Mouse (Mus musculus) monocyte, adult 5-6 weeks (primary cell): ENCODE measurements at regions not wholly inside any gene's neighbourhood (a gene's known extent, or its start where the extent isn't known, plus 50 kb on each side); places are given as distances from the start of the nearest gene placed in this dataset.

ENCODE experiments used
- ATAC-seq: fragments of 153-309, 156-312 bp; replicated peaks from 2 replicates; pipeline ENCODE4 v1.8.0; 2017; ENCODE audit warnings: mild to moderate bottlenecking; ENCODE audit not compliant: low TSS enrichment, insufficient number of reproducible peaks, severe bottlenecking, poor library complexity, low FRiP score

DNA sequence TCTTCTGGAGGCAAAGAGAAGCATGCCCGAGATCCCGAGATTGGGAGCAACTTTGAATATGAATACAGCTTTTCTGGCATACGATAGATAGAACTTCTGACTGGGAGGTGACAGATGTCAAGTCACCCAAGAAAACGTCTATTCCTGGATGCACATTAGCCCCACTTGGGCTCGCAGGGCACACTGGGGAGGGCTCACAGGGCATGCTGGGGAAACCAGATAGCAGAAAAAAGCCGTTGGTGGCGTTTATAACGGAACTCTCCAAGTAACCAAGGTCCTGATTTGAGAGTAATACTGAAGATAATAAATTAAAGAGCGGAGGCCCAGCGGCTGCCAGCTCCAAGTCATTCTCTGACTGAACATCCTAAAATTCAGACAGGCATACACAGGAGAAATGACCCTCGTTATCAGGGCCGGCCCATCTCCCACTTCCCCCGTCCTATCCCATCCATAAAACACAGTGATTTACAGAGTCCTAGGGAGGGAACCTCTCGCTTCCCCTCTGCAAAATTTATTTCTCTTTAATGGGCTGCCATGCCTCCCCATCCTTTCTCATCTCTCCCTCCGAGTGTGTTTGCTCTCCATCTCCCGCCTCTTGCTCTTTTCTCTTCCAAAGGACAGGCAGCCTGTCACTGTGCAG is 325.3 kb downstream of the Sox9 start:
- no peak for ATAC-seq

DNA sequence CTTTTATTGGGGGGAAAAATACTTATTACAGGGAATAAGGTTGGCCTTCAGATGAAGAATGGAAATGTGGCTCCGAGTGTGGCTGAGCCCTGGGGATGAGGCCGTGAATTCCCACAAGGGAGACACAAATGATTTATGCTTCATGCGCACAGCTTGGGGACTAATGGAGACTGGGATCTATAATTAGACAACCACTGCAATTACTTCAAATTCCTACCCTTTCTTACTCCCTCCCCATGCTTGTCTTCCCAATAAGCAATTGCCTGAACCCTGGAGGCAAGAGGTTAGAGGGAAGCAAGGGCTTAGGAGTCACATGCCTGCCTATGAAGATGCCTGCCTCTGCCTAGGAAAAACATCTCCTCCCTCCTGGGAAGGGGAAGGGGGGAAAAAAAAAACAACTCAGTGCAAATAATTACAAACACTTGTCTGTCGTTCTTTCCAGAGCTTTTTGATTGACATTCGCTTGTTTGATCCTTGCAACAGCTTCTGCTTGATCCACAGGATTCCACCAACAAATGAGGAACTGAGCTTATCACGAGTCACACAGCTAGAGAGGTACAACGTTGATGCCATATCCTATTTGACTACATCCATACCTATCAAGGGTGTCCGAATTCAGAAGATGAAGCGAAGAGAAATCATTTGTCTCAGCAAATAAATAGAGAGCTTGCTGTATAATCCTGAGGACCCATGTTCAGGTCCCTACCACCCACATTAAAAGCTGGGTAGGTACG is 326.1 kb downstream of the Sox9 start:
- ATAC-seq, result no peak

DNA sequence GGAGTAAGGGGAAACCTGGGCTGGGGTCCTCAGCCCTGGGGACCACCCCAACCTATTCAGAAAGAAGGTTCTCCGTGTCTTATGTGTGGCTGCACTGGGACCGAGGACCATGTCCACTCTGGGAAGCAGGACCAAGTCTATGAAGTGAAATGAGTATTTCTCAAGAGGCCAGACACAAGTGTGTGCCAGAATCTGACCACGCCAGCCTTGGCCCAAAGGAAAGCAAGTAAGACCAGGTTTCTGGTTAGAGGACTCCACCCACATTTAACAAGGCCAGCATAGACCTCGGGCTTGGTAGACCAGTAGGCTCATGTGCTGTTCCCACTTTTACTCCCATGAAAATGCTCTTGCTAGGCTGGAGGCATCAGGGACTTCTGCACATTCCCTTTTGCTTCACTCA is 327.1 kb downstream of the Sox9 start:
- no peak for ATAC-seq

DNA sequence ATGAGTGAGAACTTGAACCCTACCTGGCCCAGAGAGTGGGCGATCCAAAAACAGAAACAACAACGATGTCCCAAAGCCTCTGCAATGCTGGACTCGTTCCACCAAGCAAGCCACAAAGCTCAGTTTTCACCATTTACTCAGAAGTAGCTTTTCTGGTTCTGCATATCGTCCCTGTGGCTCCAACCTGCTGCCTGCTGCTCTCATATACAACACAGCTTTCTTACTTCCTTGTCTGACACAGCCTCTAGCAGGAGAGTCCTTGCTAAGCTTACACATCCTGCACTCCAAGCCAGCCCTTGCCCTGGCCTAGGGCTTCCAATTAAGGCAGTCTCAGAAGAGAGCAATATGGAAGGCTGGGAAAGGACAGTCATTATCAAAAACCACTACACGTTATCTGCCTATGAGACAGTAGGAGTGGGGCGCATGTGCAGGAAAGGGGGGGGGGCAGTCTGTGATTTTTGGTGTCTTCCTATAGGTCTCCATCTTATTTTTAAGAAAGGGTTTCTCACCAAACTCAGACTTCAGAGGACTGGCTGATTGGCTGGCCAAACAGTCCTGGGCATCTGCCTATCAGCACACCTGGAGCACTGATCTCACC is 331.3 kb downstream of the Sox9 start:
- ATAC-seq, result no peak

DNA sequence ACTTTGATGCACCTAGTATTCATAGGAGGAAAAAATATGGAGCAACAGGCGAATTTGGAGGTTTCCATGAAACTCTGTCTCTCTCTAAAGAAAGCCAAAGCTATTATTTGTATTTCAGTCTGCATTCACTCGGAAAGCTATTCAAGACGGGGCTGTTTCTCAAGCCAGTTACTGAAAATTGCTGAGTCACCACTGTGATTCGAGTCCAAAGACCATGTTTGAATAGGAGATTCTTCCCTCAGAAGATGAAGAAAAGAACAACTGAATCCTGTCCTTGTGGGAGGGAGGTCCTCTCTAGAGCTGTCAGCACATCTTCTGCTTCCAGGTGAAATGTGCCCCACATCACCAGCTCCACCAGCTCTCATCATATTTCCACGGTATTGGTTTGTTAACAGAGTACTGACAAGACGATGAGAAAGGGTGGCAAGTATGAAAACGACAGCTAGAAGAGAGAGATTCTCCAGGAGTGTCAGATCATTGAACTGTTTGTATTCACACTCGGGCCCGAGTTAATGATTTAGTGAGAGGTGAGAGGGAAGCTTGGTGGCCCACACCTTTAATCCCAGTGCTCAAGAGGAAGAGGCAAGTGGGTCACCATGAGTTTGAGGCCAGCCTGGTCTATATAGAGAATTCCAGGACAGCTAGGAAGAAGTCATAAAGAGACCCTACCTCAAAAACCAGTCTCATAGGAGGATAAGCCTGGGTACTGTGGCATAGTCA is 335.3 kb downstream of the Sox9 start:
- ATAC-seq, result no peak

DNA sequence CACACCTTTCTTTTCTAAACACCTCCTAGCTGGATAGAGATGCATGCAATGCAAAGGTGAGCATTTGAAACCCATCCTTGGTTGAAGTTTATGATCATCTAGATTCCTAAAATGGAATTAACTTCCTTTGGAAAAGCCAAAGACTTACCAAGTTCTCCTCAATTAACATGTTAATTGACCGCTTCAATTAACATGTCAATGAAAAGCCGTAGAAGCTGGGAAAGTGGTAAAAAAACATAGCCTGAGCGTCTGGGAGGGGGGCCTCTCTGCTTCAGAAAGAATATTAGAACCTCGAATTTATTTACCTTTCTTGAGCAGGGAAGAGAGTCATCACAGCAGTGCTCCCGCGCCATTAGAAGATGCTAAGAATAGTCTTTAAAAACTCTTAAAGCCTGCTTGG is 338.5 kb downstream of the Sox9 start:
- ATAC-seq, result no peak

DNA sequence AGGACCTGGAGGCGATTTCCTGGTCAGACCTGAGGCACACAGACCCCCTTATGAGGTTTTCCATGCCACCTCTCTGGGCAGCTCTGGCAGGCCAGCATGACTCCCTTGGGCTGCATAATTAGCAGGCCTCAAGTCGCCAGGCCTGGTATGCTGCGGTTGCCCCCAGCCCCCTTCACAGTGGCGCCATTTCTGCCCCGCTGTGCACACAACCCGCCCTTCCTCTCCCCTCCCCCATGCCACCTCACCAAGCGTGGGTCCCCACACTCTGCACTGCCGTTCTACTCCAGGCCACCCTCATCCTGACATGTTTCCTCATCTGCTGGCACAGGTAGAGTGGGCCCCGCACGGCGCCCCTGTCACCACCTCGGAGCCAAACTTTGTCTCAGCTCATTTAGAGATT is 339.3 kb downstream of the Sox9 start:
- ATAC-seq, result no peak

DNA sequence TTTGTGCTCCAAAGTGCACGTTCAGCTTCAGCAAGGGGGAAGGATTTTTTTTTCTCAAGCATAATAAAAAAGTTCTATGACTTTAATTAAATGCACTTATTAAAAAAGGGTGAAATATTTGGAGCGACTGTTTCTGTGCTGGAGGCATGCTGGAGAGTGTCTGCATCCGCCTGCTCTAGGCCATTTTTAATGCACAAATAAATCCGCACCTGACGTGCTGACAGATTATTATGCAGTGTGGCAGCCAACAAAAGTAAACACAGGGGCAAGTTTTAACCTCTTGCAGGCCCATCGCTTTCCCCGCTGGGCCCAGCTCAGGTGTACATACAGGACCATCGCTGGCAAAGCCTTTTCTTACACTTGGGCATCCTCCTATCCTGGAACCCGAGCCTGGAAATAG is 340.1 kb downstream of the Sox9 start:
- ATAC-seq, result no peak

DNA sequence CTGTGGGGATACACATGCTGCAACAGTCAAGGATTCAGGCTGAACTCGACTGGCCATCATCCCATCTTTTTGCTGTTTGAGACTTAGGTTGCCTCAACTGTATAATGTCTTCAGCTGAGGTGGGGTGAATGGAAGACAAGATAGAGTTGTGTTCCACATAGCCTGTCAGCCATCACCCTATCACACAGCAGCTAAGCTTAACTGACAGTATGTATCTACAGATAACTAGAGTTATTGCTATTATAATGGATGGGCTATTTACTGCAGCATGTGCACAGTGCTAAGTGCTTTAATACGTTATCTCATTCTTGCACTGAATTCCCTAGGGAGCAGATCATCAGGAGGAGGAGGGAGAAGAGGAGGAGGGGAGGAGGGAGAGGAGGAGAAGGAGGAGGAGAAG is 340.9 kb downstream of the Sox9 start:
- ATAC-seq, result no peak

DNA sequence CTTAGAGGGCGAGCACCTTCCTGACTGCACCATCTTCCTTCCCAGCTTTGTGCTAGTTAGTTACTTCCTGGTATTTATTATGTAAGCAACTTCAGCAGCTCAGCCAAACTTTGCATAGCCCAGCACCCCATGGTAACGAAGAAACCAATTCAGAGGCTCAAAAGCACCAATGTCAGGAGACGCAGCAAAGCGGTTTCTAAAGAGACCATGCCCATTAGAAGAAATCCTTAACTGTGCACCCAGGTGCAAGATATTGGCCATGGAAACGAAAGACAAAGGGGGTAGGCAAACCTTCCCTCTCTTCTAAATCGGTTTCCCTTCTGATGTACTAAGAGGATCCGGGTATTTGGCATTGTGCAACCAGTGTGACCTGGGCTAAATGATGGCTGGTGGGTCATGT is 343.8 kb downstream of the Sox9 start:
- ATAC-seq, result no peak

DNA sequence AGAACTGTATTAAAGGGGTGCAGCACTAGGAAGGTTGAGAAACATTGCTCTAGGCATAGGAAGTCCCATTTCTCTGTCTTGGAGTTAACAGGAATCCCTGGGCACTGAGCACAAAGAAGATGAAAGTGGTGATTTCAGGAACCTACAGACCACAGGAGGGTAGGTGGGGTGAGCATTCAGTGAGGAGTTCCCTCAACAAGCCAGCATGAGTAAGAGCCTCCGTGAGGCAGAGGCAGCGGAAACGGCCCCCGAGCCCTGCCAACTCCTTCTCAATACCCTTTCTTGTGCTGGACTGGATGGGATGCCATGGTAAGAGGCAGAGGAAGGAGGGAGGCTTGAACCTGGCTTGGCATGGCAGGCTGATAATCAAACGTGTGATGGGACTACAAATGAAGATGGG is 347.2 kb downstream of the Sox9 start:
- ATAC-seq, result no peak

DNA sequence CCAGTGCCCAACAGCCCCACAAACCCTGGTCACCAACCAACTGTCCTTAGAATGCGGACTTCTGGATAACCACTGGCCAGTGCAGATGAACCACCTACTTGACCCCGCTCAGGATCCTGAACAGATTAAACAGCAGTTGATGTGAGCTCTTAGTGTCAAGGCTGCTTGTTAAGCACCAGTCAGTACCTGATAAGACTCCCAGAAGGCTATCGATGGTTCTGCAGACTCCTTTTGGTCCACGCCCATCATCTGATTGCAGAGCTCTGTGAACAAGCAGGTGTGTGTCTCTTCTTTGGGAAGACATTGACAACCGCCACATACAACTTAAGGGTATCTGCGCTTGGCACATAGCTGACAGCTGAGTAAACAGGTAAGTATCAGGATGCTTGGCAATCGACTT is 348.0 kb downstream of the Sox9 start:
- ATAC-seq, result no peak

DNA sequence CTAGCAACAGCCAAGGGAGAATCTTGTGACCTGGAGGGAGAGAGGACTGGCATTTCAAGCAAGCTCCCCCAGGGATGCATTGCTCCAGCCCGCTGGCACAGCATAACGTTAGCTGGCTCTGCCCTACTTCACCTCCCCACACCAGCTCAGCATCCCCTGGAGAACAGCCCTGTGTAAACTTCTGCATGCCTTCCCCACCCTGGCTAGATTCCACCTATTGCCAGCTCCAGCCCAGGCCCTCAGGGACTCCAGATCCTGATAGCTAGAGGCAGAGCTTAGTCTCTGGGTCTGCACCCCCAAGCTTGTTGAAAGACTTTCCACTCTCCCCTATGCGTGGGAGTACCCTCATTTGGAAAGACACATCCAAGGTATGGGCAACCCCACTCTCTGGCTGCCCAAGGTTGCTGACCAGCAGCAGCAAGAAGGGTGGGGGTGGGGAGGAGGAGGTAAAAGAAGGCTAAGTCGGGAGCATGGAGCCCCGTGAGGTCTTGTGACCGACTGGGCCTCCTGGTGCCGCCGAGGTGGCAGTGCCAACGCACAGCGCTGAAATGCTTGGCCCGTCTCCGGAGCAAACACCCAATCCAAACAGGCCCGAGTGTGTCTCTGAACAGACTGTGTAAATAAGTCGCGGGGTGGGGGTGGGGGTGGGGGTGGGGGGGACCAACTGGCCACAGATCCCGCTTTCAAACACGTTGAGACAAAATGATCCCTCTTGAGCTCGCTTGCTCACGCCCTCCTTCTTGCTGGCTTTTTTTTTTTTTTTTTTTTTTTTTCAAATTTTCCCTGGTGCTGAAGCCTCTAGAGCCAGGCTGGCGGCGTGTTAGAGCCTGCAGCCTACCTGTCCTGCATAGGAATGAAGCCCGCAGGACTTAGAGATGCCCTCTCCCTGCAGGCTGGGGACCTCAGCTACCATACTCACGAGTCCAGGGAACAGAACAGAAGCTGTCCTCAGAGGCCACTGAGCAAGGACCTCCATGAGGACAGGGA is 350.3 kb downstream of the Sox9 start:
- no peak for ATAC-seq

DNA sequence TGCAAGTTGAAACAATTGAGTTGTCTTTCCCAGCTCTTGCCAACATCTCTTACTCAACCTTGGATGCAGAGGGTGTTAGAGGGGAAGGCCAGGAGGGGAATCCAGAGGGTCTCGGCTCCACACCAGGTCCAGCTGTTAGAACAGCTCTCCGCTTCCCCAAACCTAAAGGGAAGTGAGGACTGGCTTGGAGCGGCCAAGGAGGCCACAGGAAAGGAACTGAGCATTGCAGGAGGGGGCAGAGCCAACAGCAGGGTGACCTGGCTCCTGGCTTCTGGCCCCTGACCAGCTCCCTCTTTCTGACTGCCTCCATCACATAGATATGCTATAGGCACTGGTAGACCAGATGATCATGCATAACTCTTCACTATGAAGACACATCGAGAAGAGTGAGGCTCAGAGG is 351.4 kb downstream of the Sox9 start:
- no peak; the same call in 1 of the 2 replicates for ATAC-seq

DNA sequence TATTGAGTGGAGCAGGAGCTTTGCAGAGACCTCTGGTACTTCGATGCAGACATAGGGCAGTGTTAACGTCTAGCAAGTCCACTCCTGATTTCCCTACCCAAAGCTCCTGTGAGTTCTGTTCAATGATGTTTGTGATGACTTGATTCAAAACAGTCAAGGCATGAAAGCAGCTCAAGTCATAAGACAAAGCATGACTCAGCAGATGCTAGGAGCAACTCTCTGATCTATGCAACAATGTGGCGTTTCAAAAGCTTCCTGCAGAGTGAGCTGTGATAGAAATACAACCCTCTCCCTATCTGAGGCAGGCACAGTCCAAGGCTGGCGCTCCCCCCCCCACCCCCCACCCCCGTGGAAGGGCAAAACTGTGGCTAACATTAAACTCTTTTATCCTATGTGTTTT is 353.2 kb downstream of the Sox9 start:
- no peak for ATAC-seq

DNA sequence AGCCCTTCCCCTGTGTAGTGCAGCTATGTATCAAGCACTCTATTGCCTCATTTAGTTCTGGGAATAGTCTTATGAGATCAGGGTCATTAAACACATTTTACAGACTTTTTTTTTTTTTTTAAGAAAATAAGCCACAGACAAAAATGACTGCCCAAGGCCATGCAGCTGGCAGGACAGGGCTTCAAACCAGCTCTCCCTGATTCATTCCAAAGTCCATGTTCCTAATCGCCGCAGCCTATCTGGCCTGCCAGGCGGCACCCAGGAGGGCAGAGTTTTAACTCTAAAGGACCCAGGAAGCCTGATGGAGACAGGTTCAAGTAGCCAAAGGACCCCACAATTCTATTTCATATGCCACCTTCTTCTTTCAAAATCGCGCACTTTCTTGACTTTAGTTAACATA is 356.4 kb downstream of the Sox9 start:
- no peak for ATAC-seq

DNA sequence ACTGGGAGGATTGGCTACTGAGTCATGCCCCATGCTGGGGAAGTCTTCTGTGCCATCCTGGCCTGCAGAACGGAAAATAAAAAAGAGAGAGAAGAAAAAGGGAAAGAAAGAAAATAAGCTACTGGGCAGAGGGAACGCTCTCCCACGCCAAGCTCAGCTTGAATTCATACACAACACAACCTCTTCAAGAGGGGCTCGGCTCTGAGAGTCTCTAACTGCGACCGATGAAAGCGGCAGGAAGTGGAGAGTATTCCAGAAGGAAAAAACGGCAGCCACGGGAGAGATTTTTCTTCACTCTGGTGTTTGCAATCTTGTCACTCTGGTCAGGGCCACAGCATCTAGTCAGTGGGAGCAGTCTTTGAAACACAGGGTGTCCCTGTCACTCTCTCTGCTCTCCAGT is 358.6 kb downstream of the Sox9 start:
- no peak for ATAC-seq

DNA sequence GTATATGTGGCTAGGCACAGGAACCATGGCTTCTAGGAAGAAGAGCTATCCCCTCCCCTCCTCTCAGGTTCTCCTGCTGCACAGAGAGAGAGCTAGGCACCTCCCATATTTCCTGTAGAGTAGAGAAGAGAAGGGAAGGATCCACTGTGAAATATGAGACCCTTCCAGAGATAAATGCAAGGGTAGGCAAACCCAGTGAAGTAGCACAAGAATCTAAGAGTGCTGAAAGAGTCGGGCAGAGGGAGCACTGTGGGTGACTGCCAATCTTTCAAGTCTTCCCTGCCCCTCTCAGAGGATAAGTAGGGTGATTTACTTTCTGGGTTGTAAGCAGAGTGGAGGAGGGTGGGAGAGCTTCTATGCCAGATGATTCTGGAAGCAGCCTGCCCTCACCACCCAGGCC is 360.8 kb downstream of the Sox9 start:
- no peak for ATAC-seq
